Mouse (Mus musculus) embryo, embryonic 11 days (tissue): Measurements from ENCODE around the gene Guca1b.
"Not testable (repeated sequence)": the region's sequence is repeated elsewhere in the genome, so short reads cannot be mapped to it uniquely, and the experiment has no call there.

ENCODE experiments used
- DNase-seq: peaks from one replicate; pipeline ENCODE4 v3.0.0-alpha.2; 2015

Guca1b gene

DNA sequence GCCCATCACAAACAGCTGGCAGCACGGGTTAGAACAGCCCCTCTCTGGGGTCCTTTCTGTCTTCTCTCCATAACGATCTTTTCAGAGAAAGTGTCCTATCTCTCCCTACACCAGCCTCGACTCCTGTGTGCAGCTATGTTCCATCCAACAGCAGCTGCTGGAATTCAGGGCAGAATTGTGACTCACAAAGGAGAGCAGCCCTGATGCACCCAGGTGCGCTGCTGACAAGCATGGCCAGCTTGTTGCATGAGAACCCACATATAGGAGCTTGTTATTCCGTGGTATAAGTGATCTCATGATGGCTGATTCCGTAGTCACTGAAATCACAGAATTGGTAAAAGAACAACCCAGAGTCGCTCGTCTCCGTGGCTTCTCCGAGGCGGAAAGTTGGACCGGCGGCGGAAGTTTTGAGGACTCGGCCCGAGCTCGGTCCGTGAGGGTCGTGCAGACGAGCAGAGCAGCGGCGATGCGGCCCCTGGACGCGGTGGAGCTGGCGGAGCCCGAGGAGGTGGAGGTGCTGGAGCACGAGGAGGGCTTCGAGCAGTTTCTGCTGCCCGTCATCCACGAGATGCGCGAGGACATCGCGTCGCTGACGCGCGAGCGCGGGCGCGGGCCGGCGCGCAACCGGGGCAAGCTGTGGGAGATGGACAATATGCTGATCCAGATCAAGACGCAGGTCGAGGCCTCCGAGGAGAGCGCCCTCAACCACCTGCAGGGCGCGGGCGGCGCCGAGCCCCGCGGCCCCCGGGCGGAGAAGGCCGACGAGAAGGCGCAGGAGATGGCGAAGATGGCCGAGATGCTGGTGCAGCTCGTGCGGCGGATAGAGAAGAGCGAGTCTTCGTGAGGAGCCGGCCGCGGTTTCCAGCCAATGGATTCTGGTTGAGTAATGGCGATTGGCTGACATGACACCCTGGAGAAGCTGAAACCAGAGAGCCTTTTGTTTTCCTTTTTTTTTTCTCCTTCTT, 25.0 kb downstream of the Guca1b start:
- DNase-seq: peak; percentile 38

DNA sequence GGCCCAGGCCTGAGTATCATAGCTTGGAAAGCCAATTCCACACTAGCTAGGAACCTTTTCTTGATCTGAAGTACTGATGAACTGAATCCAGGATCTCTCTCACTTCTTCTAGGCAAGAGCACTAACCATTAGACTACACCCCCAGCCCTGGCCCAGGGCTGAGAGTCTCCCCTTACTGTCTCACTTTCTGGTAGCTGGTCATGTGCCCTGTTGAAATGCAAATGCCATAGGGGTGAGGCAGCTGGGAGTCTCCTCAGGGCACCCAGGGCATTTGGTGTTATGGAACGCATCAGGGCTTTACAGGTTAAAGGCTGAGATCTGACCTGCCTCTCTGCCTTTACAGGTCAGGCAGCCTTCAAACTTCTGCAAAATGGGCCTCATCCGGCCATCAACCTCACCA, 35.0 kb downstream of the Guca1b start:
- DNase-seq: no peak

GRCm38 (mm10) chr17:47421566-47421965, 36.4 kb downstream of the Guca1b start:
- DNase-seq: no peak

- not testable (repeated sequence) for DNase-seq
Measured at GRCm38 (mm10) chr17:47422616-47423015, 37.4 kb downstream of the Guca1b start.

DNA sequence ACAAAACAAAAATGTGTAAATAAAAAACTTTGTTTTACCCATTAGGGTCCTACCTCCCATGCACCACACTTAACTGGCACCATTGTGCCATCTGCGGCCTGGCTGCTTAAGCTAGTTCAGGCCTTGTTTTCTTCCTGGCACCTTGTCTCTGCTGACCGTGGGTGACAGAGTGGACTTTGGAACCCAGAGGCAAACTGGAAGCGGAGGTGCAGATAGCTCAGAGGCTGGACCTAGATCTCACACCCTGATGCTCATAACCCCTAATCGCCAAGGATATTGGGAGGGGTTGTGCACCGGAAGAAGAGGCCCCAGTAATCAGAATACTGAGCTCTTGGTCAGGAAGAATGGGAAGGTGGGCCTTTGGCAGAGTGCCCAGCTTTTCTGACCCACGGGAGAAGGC, 39.0 kb downstream of the Guca1b start:
- no peak for DNase-seq

- no peak for DNase-seq
Measured at GRCm38 (mm10) chr17:47427316-47427715, 42.1 kb downstream of the Guca1b start.

DNA sequence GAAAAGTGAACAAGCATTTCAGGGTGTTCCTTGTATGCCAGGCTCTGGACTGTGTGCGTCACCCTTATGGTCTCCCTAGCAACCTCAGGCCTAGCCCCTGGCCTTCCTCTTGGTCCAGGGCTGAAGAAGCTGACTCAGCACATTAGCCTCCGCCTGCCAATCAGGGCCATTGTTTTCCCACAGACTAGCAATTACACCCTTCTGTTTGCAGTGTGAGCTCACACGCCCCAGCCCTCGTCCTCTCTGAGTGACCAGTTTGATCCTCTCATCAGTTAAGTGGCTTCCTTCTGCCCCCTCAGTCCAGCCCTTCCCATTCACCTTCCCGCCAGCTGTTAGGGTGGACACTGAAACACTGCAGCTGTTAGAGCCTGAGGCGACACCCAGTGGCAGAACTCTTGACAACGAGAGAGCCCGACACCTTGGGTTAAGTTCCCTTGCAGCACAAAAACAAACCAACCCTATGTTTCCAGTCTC, 43.7 kb downstream of the Guca1b start:
- DNase-seq: peak; percentile 81

DNA sequence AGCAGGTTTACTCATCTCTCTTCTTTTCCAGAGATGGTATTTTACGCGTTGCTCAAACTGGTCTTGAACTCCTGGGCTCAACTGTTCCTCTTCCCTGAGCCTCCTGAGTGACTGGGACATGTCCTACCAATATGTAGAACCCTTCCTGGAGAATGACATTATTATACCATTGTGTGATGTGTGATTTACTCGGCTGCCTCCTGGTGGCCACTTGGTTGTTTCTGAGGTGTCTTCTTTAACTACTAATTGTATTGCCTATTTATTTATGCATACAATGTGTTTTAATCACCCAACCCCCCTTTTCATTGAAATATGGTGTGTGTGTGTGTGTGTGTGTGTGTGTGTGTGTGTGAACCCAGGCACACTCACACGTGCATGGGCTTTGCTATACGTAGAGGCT, 45.6 kb downstream of the Guca1b start:
- DNase-seq: no peak

DNA sequence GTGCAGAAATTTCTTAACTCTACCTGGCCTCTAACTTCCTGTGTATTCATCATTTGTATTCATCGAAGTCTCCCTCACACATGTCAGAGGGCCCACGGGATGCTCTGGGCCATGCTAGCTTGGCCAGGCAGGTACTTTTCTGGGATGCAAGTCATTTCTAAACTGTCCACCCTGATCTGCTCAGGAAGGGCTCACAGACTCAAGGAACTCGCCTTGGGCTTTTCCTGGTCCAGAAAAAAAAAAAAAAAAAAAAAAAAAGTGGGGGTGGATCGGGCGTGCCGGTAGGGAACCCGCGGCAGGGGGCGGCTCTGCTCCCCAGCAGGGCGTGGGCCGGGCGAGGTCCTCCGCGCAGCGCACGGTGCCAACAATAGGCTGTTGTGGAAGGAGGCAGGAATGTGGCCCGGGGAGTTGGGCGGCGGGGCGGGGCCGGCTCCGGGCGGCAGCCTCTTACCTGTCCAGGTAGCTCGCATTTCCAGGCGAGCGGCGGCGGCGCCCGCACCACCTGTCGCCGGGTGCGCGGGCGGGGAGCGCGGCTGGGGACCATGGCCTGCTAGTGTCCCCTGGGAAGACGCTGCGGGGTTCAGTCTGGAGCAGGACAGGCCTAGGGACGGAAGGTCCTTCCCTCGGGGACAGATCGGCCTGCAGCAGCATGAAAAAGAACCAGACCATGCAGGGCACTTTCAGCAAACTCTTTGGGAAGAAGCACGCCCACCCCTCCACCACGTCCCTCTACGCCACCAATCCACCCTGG, 51.1 kb downstream of the Guca1b start, which contains the start of gene AI661453:
TSS of gene AI661453 (plus strand) at position 460 of the 751 bp plus-strand sequence.
- DNase-seq: peak; percentile 37

DNA sequence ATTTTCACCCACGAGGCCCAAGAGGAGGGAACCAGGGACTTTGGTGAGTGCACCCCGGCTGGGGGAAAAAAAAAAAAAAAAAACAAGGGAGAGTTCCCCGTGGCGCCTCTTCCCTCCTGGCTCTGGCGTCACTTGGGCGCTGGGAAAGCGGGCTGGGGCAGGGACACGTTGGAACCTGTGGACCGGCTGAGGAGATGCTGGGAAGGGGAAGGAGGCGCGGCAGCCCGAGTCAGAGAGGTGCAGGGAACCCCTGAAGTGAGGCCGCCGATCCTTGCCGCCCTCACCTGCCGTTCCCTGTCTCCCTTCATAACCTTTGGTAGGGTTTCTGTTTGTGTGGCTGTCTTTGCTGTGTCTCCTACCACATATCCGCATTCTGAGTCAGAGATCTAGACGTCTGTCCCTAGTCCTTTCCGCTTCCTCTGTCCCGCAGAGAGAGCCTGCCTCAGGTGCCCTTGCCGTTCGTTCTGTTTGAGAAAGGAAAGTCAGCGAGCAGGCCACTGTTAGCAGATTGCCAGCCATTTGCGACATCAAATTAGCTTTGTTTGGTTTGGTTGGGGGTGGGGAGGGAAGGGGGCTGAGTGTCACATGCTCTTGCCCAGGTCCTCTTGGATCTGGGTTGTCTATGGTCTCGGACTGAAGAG, 51.8 kb downstream of the Guca1b start, which contains the start of gene 1700001C19Rik:
TSS of gene 1700001C19Rik (minus strand) at position 470 of the 641 bp plus-strand sequence.
- no peak for DNase-seq

- DNase-seq: no peak
Measured at GRCm38 (mm10) chr17:47438611-47439010, 53.4 kb downstream of the Guca1b start.

GRCm38 (mm10) chr17:47439396-47440028, 54.3 kb downstream of the Guca1b start:
- DNase-seq: no peak

DNA sequence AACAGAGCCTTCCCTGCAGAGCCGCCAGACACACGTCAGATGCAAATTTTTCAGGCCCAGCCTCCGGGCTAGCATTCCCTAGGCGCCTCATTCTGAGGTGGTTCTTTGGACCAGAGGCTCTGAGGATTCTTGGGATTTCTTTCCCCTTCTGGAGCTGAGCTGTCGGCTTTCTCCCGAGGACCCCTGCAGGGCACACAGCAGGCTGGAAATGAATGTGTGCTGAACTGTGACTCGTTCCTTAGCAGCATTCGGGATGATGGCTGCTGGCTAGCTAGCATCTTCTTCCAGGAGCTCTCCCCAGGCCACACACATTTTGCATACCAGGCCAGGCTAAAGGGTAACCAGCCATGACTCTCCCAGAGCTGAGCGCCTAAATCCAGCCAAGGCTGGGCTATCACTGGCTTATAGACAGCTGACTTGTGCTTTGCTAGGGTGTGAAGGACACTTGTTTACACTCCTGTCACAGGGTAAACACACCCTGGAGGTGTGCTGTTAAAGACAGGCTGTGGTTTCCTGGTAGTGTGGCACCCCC, 55.2 kb downstream of the Guca1b start:
- DNase-seq: peak; percentile 35

GRCm38 (mm10) chr17:47441296-47442051, 56.3 kb downstream of the Guca1b start:
- no peak for DNase-seq

- no peak for DNase-seq
Measured at GRCm38 (mm10) chr17:47442271-47442670, 57.1 kb downstream of the Guca1b start.
